Comparison of ENCODE assay signal across 13 mouse cellular contexts in genomic region chr19:25778455-25778854, GRCm38 (mm10).
"Had no signal": no experiment of that assay in that cellular context is flagged by ENCODE, and none has a peak within 500 bp of the region (broad histone marks: within the 10 kb centered on the region; RNA-seq: fewer than 3 reads in every experiment).

No protein-coding gene starts in this region.

- ATAC-seq: midbrain, embryonic 13.5 days; midbrain, embryonic 15.5 days had no signal

- H3K4me1 ChIP-seq: megakaryocyte, embryonic 14.5 days; midbrain, embryonic 13.5 days; midbrain, embryonic 15.5 days; neural tube, embryonic 12.5 days had no signal

- H3K27me3 ChIP-seq: megakaryocyte, embryonic 14.5 days; midbrain, embryonic 13.5 days; midbrain, embryonic 15.5 days; neural tube, embryonic 12.5 days had no signal

- H3K4me2 ChIP-seq: liver, embryonic 11.5 days; lung, embryonic 14.5 days; midbrain, embryonic 11.5 days; midbrain, embryonic 13.5 days; midbrain, embryonic 15.5 days; neural tube, embryonic 12.5 days had no signal

- DNase-seq: lung, embryonic 14.5 days; right cerebral cortex, postnatal 14 days; thymus, adult 2 months; thymus, postnatal 25 days; thymus, postnatal 4 days had no signal

- H3K36me3 ChIP-seq: midbrain, embryonic 13.5 days; midbrain, embryonic 15.5 days; neural tube, embryonic 12.5 days had no signal

- H3K9ac ChIP-seq: liver, embryonic 14.5 days; lung, embryonic 14.5 days; midbrain, embryonic 13.5 days; midbrain, embryonic 15.5 days; neural tube, embryonic 12.5 days had no signal

- H3K9me3 ChIP-seq: midbrain, embryonic 13.5 days; midbrain, embryonic 15.5 days; neural tube, embryonic 12.5 days had no signal

- H3K4me3 ChIP-seq: megakaryocyte, embryonic 14.5 days; midbrain, embryonic 13.5 days; midbrain, embryonic 15.5 days; neural tube, embryonic 12.5 days had no signal

- H3K27ac ChIP-seq: liver, embryonic 14.5 days; macrophage; midbrain, embryonic 13.5 days; midbrain, embryonic 15.5 days; neural tube, embryonic 12.5 days had no signal
